Mouse (Mus musculus): ENCODE results near the gene Fv1.
"Not testable (repeated sequence)": the region's sequence is repeated elsewhere in the genome, so short reads cannot be mapped to it uniquely, and the experiment has no call there.

- TF ChIP-seq CTCF (IDR thresholded peaks at IDR 0.05; ENCODE audit: borderline replicate concordance, insufficient read depth, low read length); POLR2A (IDR thresholded peaks at IDR 0.05; ENCODE audit: low read depth, low read length): not testable (repeated sequence)
Measured at GRCm38 (mm10) chr4:147819659-147820058, 49.1 kb upstream of the Fv1 start.
